Mouse (Mus musculus): ENCODE data around the gene Gm42372. TPM values are rescaled to one million over a fixed set of nuclear protein-coding genes. Genes with fewer than 3 reads are reported as not detected.
"Not testable (repeated sequence)": the region's sequence is repeated elsewhere in the genome, so short reads cannot be mapped to it uniquely, and the experiment has no call there.

Gene Gm42372
- total RNA-seq (2015; ENCODE audit: low replicate concordance) (0.72 TPM in 1 of 2 replicates, not detected in the other), total RNA-seq (2017; ENCODE audit: low replicate concordance) (0.13 and 0.53 TPM in 2 replicates)

GRCm38 (mm10) chr7:16982859-16983568 lies at the start of gene Gm42372:
Gene Gm42372, plus strand, starts transcription at chr7:16983086.
- ATAC-seq (replicated peaks; ENCODE audit: low FRiP score, poor library complexity, severe bottlenecking): no peak

GRCm38 (mm10) chr7:16937312-16937711 lies 45.6 kb upstream of the Gm42372 start:
- no peak for ATAC-seq (replicated peaks; ENCODE audit: low FRiP score, poor library complexity, severe bottlenecking)

- no peak for ATAC-seq (replicated peaks; ENCODE audit: low FRiP score, poor library complexity, severe bottlenecking)
Observed at GRCm38 (mm10) chr7:16938117-16938791, 44.6 kb upstream of the Gm42372 start.

GRCm38 (mm10) chr7:16940292-16940691 lies 42.6 kb upstream of the Gm42372 start:
- no peak for ATAC-seq (replicated peaks; ENCODE audit: low FRiP score, poor library complexity, severe bottlenecking)

- ATAC-seq (replicated peaks; ENCODE audit: low FRiP score, poor library complexity, severe bottlenecking): no peak
Observed at GRCm38 (mm10) chr7:16942861-16943260, 40.0 kb upstream of the Gm42372 start.

- no peak for ATAC-seq (replicated peaks; ENCODE audit: low FRiP score, poor library complexity, severe bottlenecking)
Observed at GRCm38 (mm10) chr7:16944061-16944807, 38.7 kb upstream of the Gm42372 start, which contains the start of gene Pnmal2. Gene Pnmal2, plus strand, starts transcription at chr7:16944682.

GRCm38 (mm10) chr7:16944808-16945315 lies 38.0 kb upstream of the Gm42372 start:
- ATAC-seq (replicated peaks; ENCODE audit: low FRiP score, poor library complexity, severe bottlenecking): no peak

GRCm38 (mm10) chr7:16945419-16945818 lies 37.5 kb upstream of the Gm42372 start:
- no peak for ATAC-seq (replicated peaks; ENCODE audit: low FRiP score, poor library complexity, severe bottlenecking)

- no peak for ATAC-seq (replicated peaks; ENCODE audit: low FRiP score, poor library complexity, severe bottlenecking)
Observed at GRCm38 (mm10) chr7:16946441-16947348, 36.2 kb upstream of the Gm42372 start.

GRCm38 (mm10) chr7:16947349-16947895 lies 35.5 kb upstream of the Gm42372 start:
- no peak for ATAC-seq (replicated peaks; ENCODE audit: low FRiP score, poor library complexity, severe bottlenecking)

- ATAC-seq (replicated peaks; ENCODE audit: low FRiP score, poor library complexity, severe bottlenecking): no peak
Observed at GRCm38 (mm10) chr7:16947959-16948361, 34.9 kb upstream of the Gm42372 start.

- no peak for ATAC-seq (replicated peaks; ENCODE audit: low FRiP score, poor library complexity, severe bottlenecking)
Observed at GRCm38 (mm10) chr7:16948923-16949458, 33.9 kb upstream of the Gm42372 start.

GRCm38 (mm10) chr7:16949908-16950841 lies 32.7 kb upstream of the Gm42372 start:
- ATAC-seq (replicated peaks; ENCODE audit: low FRiP score, poor library complexity, severe bottlenecking): peak; percentile 62

- ATAC-seq (replicated peaks; ENCODE audit: low FRiP score, poor library complexity, severe bottlenecking): no peak
Observed at GRCm38 (mm10) chr7:16950861-16951635, 31.8 kb upstream of the Gm42372 start.

- not testable (repeated sequence) for ATAC-seq (replicated peaks; ENCODE audit: low FRiP score, poor library complexity, severe bottlenecking)
Observed at GRCm38 (mm10) chr7:16953776-16954175, 29.1 kb upstream of the Gm42372 start.

- ATAC-seq (replicated peaks; ENCODE audit: low FRiP score, poor library complexity, severe bottlenecking): no peak
Observed at GRCm38 (mm10) chr7:16955712-16956111, 27.2 kb upstream of the Gm42372 start.

All from erythroid progenitor cell, adult 5-6 weeks (primary cell).